Comparison of ENCODE assay signal across 9 mouse cellular contexts in the genomic region with DNA sequence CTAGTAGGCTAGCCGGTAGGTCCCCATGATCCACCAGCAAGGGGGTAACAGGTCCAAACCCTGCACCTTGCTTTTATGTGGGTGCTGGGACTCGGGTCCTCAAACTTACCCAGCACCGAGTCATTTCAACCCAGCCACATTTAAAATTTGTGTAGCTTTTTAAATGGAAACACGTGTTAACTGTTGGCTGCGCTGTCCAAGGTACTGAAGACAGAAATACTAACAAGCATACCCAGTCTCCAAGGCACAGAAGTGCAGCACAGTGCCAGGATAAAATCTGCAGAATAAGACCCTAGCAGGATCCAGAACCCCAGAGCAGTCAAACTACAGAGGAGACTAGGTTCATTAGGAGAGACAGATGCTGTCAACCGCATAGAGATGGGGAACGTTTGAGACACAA.
DNase-seq lines count a peak whose midpoint lies in the region; ATAC-seq and TF ChIP-seq lines count a peak whose summit lies in the region.
"Had no signal": no experiment of that assay in that cellular context is flagged by ENCODE, and none has a peak within 500 bp of the region (broad histone marks: within the 10 kb centered on the region; RNA-seq: fewer than 3 reads in every experiment).

No protein-coding gene starts in this region.

- no peaks in the 10 kb centered on the region for H3K27me3 ChIP-seq in kidney, embryonic 16.5 days (ENCODE audit: insufficient read depth, low read length)
- no peaks in the 10 kb centered on the region for H3K27me3 ChIP-seq in hindbrain, postnatal 0 days (ENCODE audit: insufficient read depth, low read length)
- no peaks in the 10 kb centered on the region for H3K27me3 ChIP-seq in cerebellum, adult 2 months (ENCODE audit: control insufficient read depth, insufficient read depth, low read length)

- H3K4me3 ChIP-seq in kidney, embryonic 16.5 days (ENCODE audit: low read length) = no peak overlapping the region
- no peak overlapping the region for H3K4me3 ChIP-seq in hindbrain, postnatal 0 days (ENCODE audit: low read length)
- H3K4me3 ChIP-seq in cerebellum, adult 2 months (replicated peaks; ENCODE audit: insufficient read depth, low read depth, low read length) = no peak overlapping the region

- DNase-seq in kidney, postnatal 14 days = peak; percentile 21
- peak; percentile 16 for DNase-seq in Muller cell, postnatal 12 days (ENCODE audit: inconsistent ontology term)
- peak; percentile 35 for DNase-seq in adrenal gland, postnatal 10 days
- DNase-seq in hindbrain, postnatal 0 days (ENCODE audit: low spot score) = peak; percentile 66
- DNase-seq in cerebellum, adult 2 months = no peak
- DNase-seq in gastrocnemius, adult 8-10 months (ENCODE audit: low spot score in 2 of 2) = no peak
- DNase-seq: cerebellum, adult 11-12 months had no signal

- no peaks in the 10 kb centered on the region for H3K9me3 ChIP-seq in kidney, embryonic 16.5 days (ENCODE audit: low read length)
- H3K9me3 ChIP-seq in hindbrain, postnatal 0 days (ENCODE audit: low read length) = no peaks in the 10 kb centered on the region

- H3K27ac ChIP-seq in kidney, embryonic 16.5 days (ENCODE audit: low read length) = no peak overlapping the region
- H3K27ac ChIP-seq in hindbrain, postnatal 0 days = no peak overlapping the region
- no peak overlapping the region for H3K27ac ChIP-seq in cerebellum, adult 2 months (ENCODE audit: insufficient read depth, low read length)

- no peak for TF ChIP-seq POLR2A in cerebellum, adult 2 months (IDR thresholded peaks at IDR 0.05; ENCODE audit: borderline replicate concordance, insufficient read depth, low read length)

- WGBS in kidney, embryonic 16.5 days = 30% methylated on average over 7 of the region's 7 CpGs
- WGBS in hindbrain, postnatal 0 days = 32% methylated on average over 7 of the region's 7 CpGs
- WGBS in cerebellum, adult 2 months = 37% methylated on average over 7 of the region's 7 CpGs

- no peak for ATAC-seq in kidney, embryonic 16.5 days (ENCODE audit: low FRiP score, low TSS enrichment)
- ATAC-seq in hindbrain, postnatal 0 days = no peak
- ATAC-seq: inflammation-experienced regulatory T-cells, adult 6 months had no signal

- no peak for TF ChIP-seq CTCF in hindbrain, postnatal 0 days (IDR thresholded peaks at IDR 0.05; ENCODE audit: low read depth)
- TF ChIP-seq CTCF in cerebellum, adult 2 months (IDR thresholded peaks at IDR 0.05; ENCODE audit: borderline replicate concordance, insufficient read depth, low read depth, low read length) = no peak

- H3K9ac ChIP-seq in kidney, embryonic 16.5 days (replicated peaks; ENCODE audit: low read length) = no peak overlapping the region
- H3K9ac ChIP-seq in hindbrain, postnatal 0 days (replicated peaks; ENCODE audit: low read length) = no peak overlapping the region

- no peaks in the 10 kb centered on the region for H3K4me1 ChIP-seq in kidney, embryonic 16.5 days (ENCODE audit: insufficient read depth, low read length)
- peaks cover 6% of the 10 kb centered on the region; the same call in 1 of the 2 replicates for H3K4me1 ChIP-seq in hindbrain, postnatal 0 days (ENCODE audit: insufficient read depth, low read length)
- no peaks in the 10 kb centered on the region for H3K4me1 ChIP-seq in cerebellum, adult 2 months (ENCODE audit: control insufficient read depth, insufficient read depth, low read length)

- no peak overlapping the region for H3K4me2 ChIP-seq in kidney, embryonic 16.5 days (replicated peaks; ENCODE audit: low read depth, low read length)
- H3K4me2 ChIP-seq in hindbrain, postnatal 0 days (ENCODE audit: low read depth, low read length) = no peak overlapping the region

- H3K36me3 ChIP-seq in kidney, embryonic 16.5 days (ENCODE audit: insufficient read depth, low read length) = no peaks in the 10 kb centered on the region
- H3K36me3 ChIP-seq in hindbrain, postnatal 0 days (ENCODE audit: insufficient read depth, low read length) = no peaks in the 10 kb centered on the region

Comparison
In these comparisons a context has a peak if more than half of its experiments do, and no peak if none do; other contexts are left out.
1. DNase-seq: peak in kidney, postnatal 14 days (single experiment), Muller cell, postnatal 12 days (single experiment), adrenal gland, postnatal 10 days (single experiment) and hindbrain, postnatal 0 days (single experiment); none in cerebellum, adult 2 months (0 of 2) and gastrocnemius, adult 8-10 months (0 of 2).